Mouse (Mus musculus): Measurements from ENCODE around the gene Pigq. TPM values are rescaled to one million over a fixed set of nuclear protein-coding genes. Genes with fewer than 3 reads are reported as not detected.

Pigq gene
- polyA plus RNA-seq, 1 experiment from 2014 or later, result 54.5 TPM

GRCm38 (mm10) chr17:25956201-25956600, 11.5 kb upstream of the Pigq start:
- Histone ChIP-seq H3K4me2 (replicated peaks) (no peak overlapping the region), H3K9me3 (no peaks in the 10 kb centered on the region), H3K27ac (replicated peaks) (no peak overlapping the region), H3K9ac (replicated peaks) (peak overlapping the region; percentile 16; the same call in 1 of the 2 replicates), H3K36me3 (peaks cover 35% of the 10 kb centered on the region), H3K27me3 (peaks cover 29% of the 10 kb centered on the region), H3K4me3 (no peak overlapping the region), H3K4me1 (peaks cover 8% of the 10 kb centered on the region)
- WGBS, result 82% methylated on average over 7 of the region's 7 CpGs
- ATAC-seq (ENCODE audit: low FRiP score, low read depth), result no peak

DNA sequence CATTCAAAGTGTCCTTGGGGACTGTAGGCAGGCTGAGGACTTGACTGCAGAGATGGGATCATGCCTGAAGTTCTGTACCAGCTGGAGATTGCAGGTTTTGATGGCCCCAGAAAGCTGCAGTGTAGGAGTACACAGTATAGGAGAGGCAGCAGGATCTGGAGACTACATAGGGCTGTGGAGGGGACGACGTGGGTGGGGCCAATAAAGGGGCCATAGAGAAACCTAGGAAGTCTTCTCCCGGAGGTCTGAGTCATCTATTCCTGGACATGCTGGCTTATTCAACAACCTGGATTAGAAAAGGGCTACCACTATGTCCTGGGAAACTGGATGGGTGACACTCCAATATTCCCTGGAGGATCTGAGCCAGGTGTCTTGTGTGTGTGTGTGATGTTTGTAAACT, 11.0 kb upstream of the Pigq start:
- Histone ChIP-seq H3K4me2 (replicated peaks) (no peak overlapping the region), H3K36me3 (peaks cover 31% of the 10 kb centered on the region), H3K9me3 (no peaks in the 10 kb centered on the region), H3K4me3 (no peak overlapping the region), H3K27ac (replicated peaks) (no peak overlapping the region), H3K27me3 (peaks cover 33% of the 10 kb centered on the region), H3K9ac (replicated peaks) (peak overlapping the region; percentile 16; the same call in 1 of the 2 replicates), H3K4me1 (peaks cover 8% of the 10 kb centered on the region)
- ATAC-seq (ENCODE audit: low FRiP score, low read depth), result no peak
- 74% methylated on average over 3 of the region's 3 CpGs for WGBS

DNA sequence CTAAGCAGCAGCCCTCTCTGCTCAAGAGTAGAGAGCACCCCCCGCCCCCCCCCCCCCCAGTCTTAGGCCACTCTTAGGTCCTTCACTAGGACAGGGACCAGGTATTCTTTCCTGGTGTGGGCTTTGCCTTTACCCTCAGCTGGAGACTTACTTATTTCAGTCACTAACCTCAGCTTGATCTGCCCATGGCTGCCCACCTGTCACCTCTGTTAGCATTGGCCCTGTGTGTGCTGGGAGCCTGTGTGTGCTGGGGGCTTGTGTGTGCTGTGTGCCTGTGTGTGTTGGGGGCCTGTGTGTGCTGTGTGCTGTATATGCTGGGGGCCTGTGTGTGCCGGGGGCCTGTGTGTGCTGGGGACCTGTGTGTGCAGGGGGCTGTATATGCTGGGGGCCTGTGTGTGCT, 9.9 kb upstream of the Pigq start:
- Histone ChIP-seq H3K4me2 (replicated peaks) (no peak overlapping the region), H3K27me3 (peaks cover 44% of the 10 kb centered on the region), H3K9ac (replicated peaks) (no peak overlapping the region), H3K36me3 (peaks cover 21% of the 10 kb centered on the region; the same call in 1 of the 2 replicates), H3K4me3 (no peak overlapping the region), H3K27ac (replicated peaks) (no peak overlapping the region), H3K4me1 (peaks cover 8% of the 10 kb centered on the region), H3K9me3 (no peaks in the 10 kb centered on the region)
- WGBS, result 100% methylated on average over 1 of the region's 2 CpGs
- no peak for ATAC-seq (ENCODE audit: low FRiP score, low read depth)

- ATAC-seq (ENCODE audit: low FRiP score, low read depth), result no peak
- Histone ChIP-seq H3K4me2 (replicated peaks) (no peak overlapping the region), H3K4me1 (peaks cover 8% of the 10 kb centered on the region), H3K27me3 (peaks cover 46% of the 10 kb centered on the region), H3K9me3 (no peaks in the 10 kb centered on the region), H3K4me3 (no peak overlapping the region), H3K27ac (replicated peaks) (no peak overlapping the region), H3K36me3 (0 out of 2 replicates have a peak, but pooled peaks cover 10% of the 10 kb centered on the region), H3K9ac (replicated peaks) (no peak overlapping the region)
- WGBS, result 78% methylated on average over 5 of the region's 5 CpGs
These were observed 8.4 kb upstream of the Pigq start for GRCm38 (mm10) chr17:25953161-25953560.

DNA sequence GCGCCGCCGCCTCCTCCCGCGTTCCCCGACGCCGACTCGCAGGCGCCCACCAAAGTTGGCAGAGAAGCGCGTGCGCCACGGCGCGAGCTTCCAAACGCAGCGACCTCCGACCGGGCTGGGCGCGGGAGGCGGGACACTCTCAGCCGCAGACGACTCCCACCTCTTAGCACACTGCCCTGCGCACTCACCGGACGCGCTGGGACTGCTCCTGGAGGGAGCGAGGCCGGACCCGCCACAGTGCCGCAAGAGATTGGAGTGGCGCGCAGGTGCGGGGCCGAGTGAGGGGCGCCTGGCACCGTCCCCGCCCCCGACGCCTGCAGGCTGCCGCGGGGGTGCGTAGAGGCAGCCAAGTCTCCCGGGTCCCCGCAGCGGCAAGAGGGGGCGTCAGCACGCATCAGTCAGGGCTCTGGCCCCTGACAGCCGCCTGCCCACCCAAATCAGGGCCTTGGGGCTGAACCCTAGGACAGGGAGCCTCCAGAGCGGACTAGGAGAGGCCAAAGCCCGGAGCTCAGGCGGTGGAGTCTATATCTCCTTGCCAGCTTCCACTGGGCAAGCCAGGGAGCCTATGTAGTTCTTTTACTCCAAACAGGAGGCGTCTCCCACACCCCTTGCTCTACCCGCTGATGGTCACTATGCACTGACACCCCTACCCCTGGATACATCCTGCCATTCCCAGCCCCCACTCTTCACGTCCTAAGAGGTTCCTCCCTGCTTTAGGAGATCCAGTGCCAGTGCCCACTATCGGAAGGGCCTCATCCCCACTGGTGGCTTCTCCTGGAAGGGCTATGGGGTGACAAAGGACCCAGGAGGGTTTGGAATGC, 7.3 kb upstream of the Pigq start, which contains the start of gene A930017K11Rik:
TSS of gene A930017K11Rik (minus strand) at position 763 of the 821 bp plus-strand sequence.
- no peaks in the 10 kb centered on the region for H3K36me3 ChIP-seq
- H3K27me3 ChIP-seq, result peaks cover 46% of the 10 kb centered on the region
- no peak within 1 kb of the TSS for H3K9ac ChIP-seq (replicated peaks)
- H3K4me3 ChIP-seq, result peak within 1 kb of the TSS; percentile 32
- H3K9me3 ChIP-seq, result no peaks in the 10 kb centered on the region
- WGBS, result under 1% methylated on average over 58 of the region's 58 CpGs
- no peak within 1 kb of the TSS for H3K27ac ChIP-seq (replicated peaks)
- ATAC-seq (ENCODE audit: low FRiP score, low read depth), result no peak
- H3K4me2 ChIP-seq (replicated peaks), result peak within 1 kb of the TSS; percentile 43
- peaks cover 8% of the 10 kb centered on the region for H3K4me1 ChIP-seq

GRCm38 (mm10) chr17:25951225-25951802, 6.6 kb upstream of the Pigq start:
- H3K27me3 ChIP-seq, result peaks cover 46% of the 10 kb centered on the region
- WGBS, result 1% methylated on average over 33 of the region's 33 CpGs
- peak overlapping the region; percentile 32 for H3K4me3 ChIP-seq
- H3K36me3 ChIP-seq, result no peaks in the 10 kb centered on the region
- H3K9me3 ChIP-seq, result no peaks in the 10 kb centered on the region
- peaks cover 8% of the 10 kb centered on the region for H3K4me1 ChIP-seq
- no peak for ATAC-seq (ENCODE audit: low FRiP score, low read depth)
- no peak overlapping the region for H3K27ac ChIP-seq (replicated peaks)
- no peak overlapping the region for H3K9ac ChIP-seq (replicated peaks)
- peak overlapping the region; percentile 43 for H3K4me2 ChIP-seq (replicated peaks)

GRCm38 (mm10) chr17:25950706-25951105, 6.0 kb upstream of the Pigq start:
- WGBS, result 14% methylated on average over 3 of the region's 3 CpGs
- H3K36me3 ChIP-seq, result no peaks in the 10 kb centered on the region
- no peak overlapping the region for H3K4me3 ChIP-seq
- no peak overlapping the region for H3K4me2 ChIP-seq (replicated peaks)
- ATAC-seq (ENCODE audit: low FRiP score, low read depth), result no peak
- H3K27me3 ChIP-seq, result peaks cover 46% of the 10 kb centered on the region
- no peaks in the 10 kb centered on the region for H3K9me3 ChIP-seq
- H3K27ac ChIP-seq (replicated peaks), result no peak overlapping the region
- peaks cover 8% of the 10 kb centered on the region for H3K4me1 ChIP-seq
- H3K9ac ChIP-seq (replicated peaks), result no peak overlapping the region

DNA sequence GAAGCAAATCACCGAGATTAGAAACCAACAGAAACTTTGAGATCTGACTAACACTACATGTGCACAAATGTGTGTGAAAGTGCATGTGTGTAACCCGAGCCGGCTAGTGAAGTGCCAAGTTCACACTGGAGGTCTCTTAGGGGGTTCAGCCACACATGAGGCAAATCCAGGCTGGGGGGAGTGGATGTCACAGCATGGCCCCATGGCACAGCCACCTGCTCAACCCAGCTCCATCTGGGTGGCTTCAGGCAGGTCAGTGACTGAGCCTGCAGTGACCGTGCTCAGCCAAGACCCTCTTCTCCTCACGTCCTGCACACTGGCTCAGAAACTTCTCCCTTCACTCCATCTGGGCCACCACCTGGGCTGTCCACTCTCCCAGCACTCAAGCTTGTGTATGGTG, 5.2 kb upstream of the Pigq start:
- no peak overlapping the region for H3K27ac ChIP-seq (replicated peaks)
- no peak overlapping the region for H3K4me2 ChIP-seq (replicated peaks)
- no peaks in the 10 kb centered on the region for H3K36me3 ChIP-seq
- no peaks in the 10 kb centered on the region for H3K9me3 ChIP-seq
- peaks cover 8% of the 10 kb centered on the region for H3K4me1 ChIP-seq
- peaks cover 50% of the 10 kb centered on the region for H3K27me3 ChIP-seq
- H3K9ac ChIP-seq (replicated peaks), result no peak overlapping the region
- H3K4me3 ChIP-seq, result no peak overlapping the region
- ATAC-seq (ENCODE audit: low FRiP score, low read depth), result no peak
- 80% methylated on average over 5 of the region's 5 CpGs for WGBS

GRCm38 (mm10) chr17:25948051-25948450, 3.3 kb upstream of the Pigq start:
- 72% methylated on average over 8 of the region's 8 CpGs for WGBS
- no peak overlapping the region for H3K4me3 ChIP-seq
- no peaks in the 10 kb centered on the region for H3K9me3 ChIP-seq
- H3K36me3 ChIP-seq, result no peaks in the 10 kb centered on the region
- peaks cover 40% of the 10 kb centered on the region for H3K27me3 ChIP-seq
- ATAC-seq (ENCODE audit: low FRiP score, low read depth), result no peak
- no peak overlapping the region for H3K4me2 ChIP-seq (replicated peaks)
- peaks cover 8% of the 10 kb centered on the region for H3K4me1 ChIP-seq
- H3K27ac ChIP-seq (replicated peaks), result no peak overlapping the region
- H3K9ac ChIP-seq (replicated peaks), result no peak overlapping the region

DNA sequence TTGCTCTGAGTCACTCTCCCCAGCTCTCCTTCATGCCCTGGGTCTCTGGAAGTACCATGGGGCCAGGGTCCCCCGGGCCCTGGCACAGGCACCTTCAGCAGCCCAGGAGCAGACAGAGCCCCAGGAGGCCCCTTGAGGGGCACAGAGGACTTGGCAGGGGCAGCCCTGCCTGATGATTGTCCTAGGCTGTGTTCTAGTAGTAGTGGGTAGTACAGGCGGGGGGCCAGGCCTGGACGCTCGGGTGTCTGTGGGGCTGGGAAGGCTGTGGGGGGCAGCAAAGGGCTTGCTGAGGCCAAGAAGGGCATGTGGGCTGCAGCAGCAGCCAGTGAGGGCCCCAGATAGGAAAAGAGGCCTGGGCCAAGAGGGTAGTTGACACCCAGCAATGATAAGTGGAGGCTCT, 2.8 kb upstream of the Pigq start:
- H3K9me3 ChIP-seq, result no peaks in the 10 kb centered on the region
- no peak overlapping the region for H3K4me2 ChIP-seq (replicated peaks)
- peaks cover 35% of the 10 kb centered on the region for H3K27me3 ChIP-seq
- H3K4me1 ChIP-seq, result peaks cover 8% of the 10 kb centered on the region
- 96% methylated on average over 4 of the region's 4 CpGs for WGBS
- H3K9ac ChIP-seq (replicated peaks), result no peak overlapping the region
- H3K27ac ChIP-seq (replicated peaks), result no peak overlapping the region
- no peak for ATAC-seq (ENCODE audit: low FRiP score, low read depth)
- H3K36me3 ChIP-seq, result no peaks in the 10 kb centered on the region
- H3K4me3 ChIP-seq, result no peak overlapping the region

DNA sequence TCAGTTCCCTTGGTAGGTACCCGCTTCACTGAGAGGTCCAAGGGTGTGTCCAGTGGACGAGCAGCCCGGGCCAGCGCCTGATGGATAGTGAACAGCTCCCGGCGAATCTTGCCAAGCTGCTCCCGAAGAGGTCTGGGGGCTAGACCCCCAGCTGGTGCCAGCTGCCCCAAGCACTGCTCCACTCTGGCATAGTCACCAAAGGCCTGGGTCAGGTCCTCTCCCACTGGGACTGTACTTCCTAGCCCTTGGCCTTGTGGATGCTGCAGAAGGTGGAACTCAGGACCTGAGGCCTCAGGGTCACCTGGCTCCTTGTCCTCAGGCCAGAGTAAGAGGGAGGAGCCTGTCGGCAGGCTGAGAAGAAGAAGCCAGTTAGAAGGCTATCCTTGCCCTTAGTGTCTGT, 2.2 kb upstream of the Pigq start:
- 79% methylated on average over 8 of the region's 8 CpGs for WGBS

GRCm38 (mm10) chr17:25946349-25946748, 1.6 kb upstream of the Pigq start:
- 77% methylated on average over 7 of the region's 7 CpGs for WGBS
- H3K9ac ChIP-seq (replicated peaks), result no peak overlapping the region
- H3K4me2 ChIP-seq (replicated peaks), result no peak overlapping the region
- H3K9me3 ChIP-seq, result no peaks in the 10 kb centered on the region
- no peaks in the 10 kb centered on the region for H3K36me3 ChIP-seq
- 0 out of 2 replicates have a peak, but pooled peaks cover under 1% of the 10 kb centered on the region for H3K4me1 ChIP-seq
- no peak overlapping the region for H3K4me3 ChIP-seq
- no peak for ATAC-seq (ENCODE audit: low FRiP score, low read depth)
- no peak overlapping the region for H3K27ac ChIP-seq (replicated peaks)
- H3K27me3 ChIP-seq, result peaks cover 23% of the 10 kb centered on the region

More for the DNA sequence above, 2.2 kb upstream of the Pigq start:
- Histone ChIP-seq H3K9ac (replicated peaks) (no peak overlapping the region), H3K27me3 (peaks cover 29% of the 10 kb centered on the region), H3K36me3 (no peaks in the 10 kb centered on the region), H3K4me2 (replicated peaks) (no peak overlapping the region), H3K27ac (replicated peaks) (no peak overlapping the region), H3K4me3 (no peak overlapping the region), H3K9me3 (no peaks in the 10 kb centered on the region), H3K4me1 (peaks cover 6% of the 10 kb centered on the region)
- no peak for ATAC-seq (ENCODE audit: low FRiP score, low read depth)
